Mouse (Mus musculus): Measurements from ENCODE around the gene Scaf1. TPM values are rescaled to one million over a fixed set of nuclear protein-coding genes. Genes with fewer than 3 reads are reported as not detected.

Scaf1 gene
- total RNA-seq (2023), result 92.2 to 102 TPM (median 101 TPM) in 4 replicates

GRCm38 (mm10) chr7:45015957-45016612, at the start of gene Scaf1:
Scaf1 (minus strand) TSS chr7:45016363.

GRCm38 (mm10) chr7:45062239-45062835, 46.2 kb upstream of the Scaf1 start, which contains the start of the genes Nosip and Prrg2:
Nosip (plus strand) TSS chr7:45062429.
Prrg2 (minus strand) TSS chr7:45062677.

GRCm38 (mm10) chr7:45052862-45053116, 36.6 kb upstream of the Scaf1 start, which contains the start of gene Prr12:
Prr12 (minus strand) TSS chr7:45052881.

GRCm38 (mm10) chr7:45017242-45018061, 1.3 kb upstream of the Scaf1 start, which contains the start of gene Rras:
Rras (plus strand) TSS chr7:45017961.

GRCm38 (mm10) chr7:44998501-44998955, 17.6 kb downstream of the Scaf1 start, which contains the start of gene Bcl2l12:
Bcl2l12 (minus strand) TSS chr7:44998712.

GRCm38 (mm10) chr7:44997231-44997939, 18.8 kb downstream of the Scaf1 start, which contains the start of gene Irf3:
Irf3 (plus strand) TSS chr7:44997648.

GRCm38 (mm10) chr7:44986192-44986878, 29.8 kb downstream of the Scaf1 start, which contains the start of gene Prmt1:
Prmt1 (minus strand) TSS chr7:44986568.

GRCm38 (mm10) chr7:44974383-44975116, 41.6 kb downstream of the Scaf1 start, which contains the start of gene Cpt1c:
Cpt1c (minus strand) TSS chr7:44974851.

Other genes with a start within 250 kb of the Scaf1 start
- 38.1 to 43.6 TPM (median 42.2 TPM) in 4 replicates for gene Nup62, start 200.3 kb downstream of the Scaf1 start, total RNA-seq (2023)
- 107 to 141 TPM (median 132 TPM) in 4 replicates for gene Il4i1, start 200.0 kb downstream of the Scaf1 start, total RNA-seq (2023)
- gene Atf5, start 199.7 kb downstream of the Scaf1 start, total RNA-seq (2023), result 4.4 to 5.2 TPM (median 4.4 TPM) in 4 replicates
- 29.9 to 41.1 TPM (median 31.8 TPM) in 4 replicates for gene Akt1s1, start 167.4 kb downstream of the Scaf1 start, total RNA-seq (2023)
- 115 to 148 TPM (median 127 TPM) in 4 replicates for gene Tbc1d17, start 167.3 kb downstream of the Scaf1 start, total RNA-seq (2023)
- 67.9 to 83.2 TPM (median 71.0 TPM) in 4 replicates for gene Pnkp, start 159.2 kb downstream of the Scaf1 start, total RNA-seq (2023)
- gene Ptov1, start 146.6 kb downstream of the Scaf1 start, total RNA-seq (2023), result 15.9 to 30.2 TPM (median 18.0 TPM) in 4 replicates
- 55.3 to 70.3 TPM (median 69.2 TPM) in 4 replicates for gene Med25, start 123.7 kb downstream of the Scaf1 start, total RNA-seq (2023)
- 23.2 to 35.7 TPM (median 31.8 TPM) in 4 replicates for gene Fuz, start 120.3 kb downstream of the Scaf1 start, total RNA-seq (2023)
- 80.9 to 89.4 TPM (median 83.8 TPM) in 4 replicates for gene Ap2a1, start 86.9 kb downstream of the Scaf1 start, total RNA-seq (2023)
- not detected in 4 replicates for gene Tsks, start 73.2 kb downstream of the Scaf1 start, total RNA-seq (2023)
- gene Cpt1c, start 41.5 kb downstream of the Scaf1 start, total RNA-seq (2023), result 0.60 TPM in 1 of 4 replicates, not detected in the others
- gene Prmt1, start 29.8 kb downstream of the Scaf1 start, total RNA-seq (2023), result 144 to 150 TPM (median 149 TPM) in 4 replicates
- 149 to 182 TPM (median 160 TPM) in 4 replicates for gene Irf3, start 18.7 kb downstream of the Scaf1 start, total RNA-seq (2023)
- gene Bcl2l12, start 17.7 kb downstream of the Scaf1 start, total RNA-seq (2023), result 31.3 to 35.1 TPM (median 34.3 TPM) in 4 replicates
- gene Rras, start 1.6 kb upstream of the Scaf1 start, total RNA-seq (2023), result 13.1 to 16.8 TPM (median 14.4 TPM) in 4 replicates
- gene Prr12, start 36.5 kb upstream of the Scaf1 start, total RNA-seq (2023), result 69.9 to 75.6 TPM (median 73.7 TPM) in 4 replicates
- 51.4 to 59.1 TPM (median 57.5 TPM) in 4 replicates for gene Nosip, start 46.1 kb upstream of the Scaf1 start, total RNA-seq (2023)
- gene Prrg2, start 46.3 kb upstream of the Scaf1 start, total RNA-seq (2023), result 2.5 to 3.6 TPM (median 3.0 TPM) in 4 replicates
- gene Rcn3, start 75.9 kb upstream of the Scaf1 start, total RNA-seq (2023), result 2.1 to 5.0 TPM (median 2.8 TPM) in 4 replicates
- 27.9 to 34.9 TPM (median 30.5 TPM) in 4 replicates for gene Fcgrt, start 87.5 kb upstream of the Scaf1 start, total RNA-seq (2023)
- 2,382 to 2,495 TPM (median 2,446 TPM) in 4 replicates for gene Rps11, start 108.1 kb upstream of the Scaf1 start, total RNA-seq (2023)
- gene Rpl13a, start 112.4 kb upstream of the Scaf1 start, total RNA-seq (2023), result 4,153 to 4,573 TPM (median 4,453 TPM) in 4 replicates
- not detected in 4 replicates for gene Gm45713, start 119.9 kb upstream of the Scaf1 start, total RNA-seq (2023)
- gene Flt3l, start 120.1 kb upstream of the Scaf1 start, total RNA-seq (2023), result 65.5 to 79.4 TPM (median 71.3 TPM) in 4 replicates
- 40.9 to 53.7 TPM (median 42.8 TPM) in 4 replicates for gene Pih1d1, start 137.9 kb upstream of the Scaf1 start, total RNA-seq (2023)
- 104 to 117 TPM (median 113 TPM) in 4 replicates for gene Aldh16a1, start 138.2 kb upstream of the Scaf1 start, total RNA-seq (2023)
- gene Slc17a7, start 147.6 kb upstream of the Scaf1 start, total RNA-seq (2023), result not detected in 4 replicates
- gene Gfy, start 163.2 kb upstream of the Scaf1 start, total RNA-seq (2023), result not detected in 4 replicates
- gene Pth2, start 164.6 kb upstream of the Scaf1 start, total RNA-seq (2023), result not detected in 4 replicates
- 0.33 to 1.3 TPM (median 0.63 TPM) in 4 replicates for gene Ccdc155, start 188.5 kb upstream of the Scaf1 start, total RNA-seq (2023)
- gene Dkkl1, start 195.8 kb upstream of the Scaf1 start, total RNA-seq (2023), result 0.86 to 2.6 TPM (median 1.2 TPM) in 3 of 4 replicates, not detected in the other
- not detected in 4 replicates for gene Tead2, start 199.4 kb upstream of the Scaf1 start, total RNA-seq (2023)
- 1,712 to 1,809 TPM (median 1,728 TPM) in 4 replicates for gene Cd37, start 222.8 kb upstream of the Scaf1 start, total RNA-seq (2023)
- gene Slc6a16, start 224.7 kb upstream of the Scaf1 start, total RNA-seq (2023), result not detected in 4 replicates

All from B cell, adult 62 days (primary cell).